Mouse (Mus musculus): ENCODE results near the gene Zfhx3. TPM values are rescaled to one million over a fixed set of nuclear protein-coding genes. Genes with fewer than 3 reads are reported as not detected.

The Zfhx3 gene
- polyA plus RNA-seq, 1 experiment from 2014 or later = 38.7 TPM

GRCm38 (mm10) chr8:108692239-108692627 lies 749.8 kb downstream of the Zfhx3 start:
- WGBS = 1% methylated on average over 5 of the region's 5 CpGs
- peak; percentile 35 for ATAC-seq (ENCODE audit: low FRiP score, low read depth)
- no peak overlapping the region for H3K4me3 ChIP-seq
- no peaks in the 10 kb centered on the region for H3K9me3 ChIP-seq
- peaks cover 33% of the 10 kb centered on the region for H3K27me3 ChIP-seq (replicated peaks)
- peak overlapping the region; percentile 47; the same call in 1 of the 2 replicates for H3K9ac ChIP-seq
- H3K4me2 ChIP-seq (replicated peaks) = peak overlapping the region; percentile 59
- H3K27ac ChIP-seq = 0 out of 2 replicates have a peak overlapping the region, but pooled peaks have one; percentile 74
- peaks cover 46% of the 10 kb centered on the region for H3K4me1 ChIP-seq
- H3K36me3 ChIP-seq = no peaks in the 10 kb centered on the region

GRCm38 (mm10) chr8:108692669-108693665 lies 750.5 kb downstream of the Zfhx3 start:
- Histone ChIP-seq H3K4me3 (no peak overlapping the region), H3K27me3 (replicated peaks) (peaks cover 38% of the 10 kb centered on the region), H3K27ac (0 out of 2 replicates have a peak overlapping the region, but pooled peaks have one; percentile 74), H3K36me3 (no peaks in the 10 kb centered on the region), H3K9me3 (no peaks in the 10 kb centered on the region), H3K4me1 (peaks cover 53% of the 10 kb centered on the region), H3K4me2 (replicated peaks) (peak overlapping the region; percentile 59), H3K9ac (no peak overlapping the region)
- no peak for ATAC-seq (ENCODE audit: low FRiP score, low read depth)
- 68% methylated on average over 6 of the region's 6 CpGs for WGBS

GRCm38 (mm10) chr8:108693841-108694240 lies 751.4 kb downstream of the Zfhx3 start:
- Histone ChIP-seq H3K27ac (no peak overlapping the region), H3K4me1 (peaks cover 58% of the 10 kb centered on the region), H3K4me2 (replicated peaks) (no peak overlapping the region), H3K9me3 (no peaks in the 10 kb centered on the region), H3K36me3 (no peaks in the 10 kb centered on the region), H3K27me3 (replicated peaks) (peaks cover 38% of the 10 kb centered on the region), H3K9ac (no peak overlapping the region), H3K4me3 (no peak overlapping the region)
- no peak for ATAC-seq (ENCODE audit: low FRiP score, low read depth)
- WGBS = 62% methylated on average over 5 of the region's 5 CpGs

- Histone ChIP-seq H3K9ac (no peak overlapping the region), H3K4me1 (peaks cover 65% of the 10 kb centered on the region), H3K27me3 (replicated peaks) (peaks cover 44% of the 10 kb centered on the region), H3K4me2 (replicated peaks) (no peak overlapping the region), H3K36me3 (no peaks in the 10 kb centered on the region), H3K27ac (no peak overlapping the region), H3K9me3 (no peaks in the 10 kb centered on the region), H3K4me3 (no peak overlapping the region)
- 32% methylated on average over 6 of the region's 6 CpGs for WGBS
- ATAC-seq (ENCODE audit: low FRiP score, low read depth) = no peak
Observed at GRCm38 (mm10) chr8:108694516-108694915, 752.1 kb downstream of the Zfhx3 start.

DNA sequence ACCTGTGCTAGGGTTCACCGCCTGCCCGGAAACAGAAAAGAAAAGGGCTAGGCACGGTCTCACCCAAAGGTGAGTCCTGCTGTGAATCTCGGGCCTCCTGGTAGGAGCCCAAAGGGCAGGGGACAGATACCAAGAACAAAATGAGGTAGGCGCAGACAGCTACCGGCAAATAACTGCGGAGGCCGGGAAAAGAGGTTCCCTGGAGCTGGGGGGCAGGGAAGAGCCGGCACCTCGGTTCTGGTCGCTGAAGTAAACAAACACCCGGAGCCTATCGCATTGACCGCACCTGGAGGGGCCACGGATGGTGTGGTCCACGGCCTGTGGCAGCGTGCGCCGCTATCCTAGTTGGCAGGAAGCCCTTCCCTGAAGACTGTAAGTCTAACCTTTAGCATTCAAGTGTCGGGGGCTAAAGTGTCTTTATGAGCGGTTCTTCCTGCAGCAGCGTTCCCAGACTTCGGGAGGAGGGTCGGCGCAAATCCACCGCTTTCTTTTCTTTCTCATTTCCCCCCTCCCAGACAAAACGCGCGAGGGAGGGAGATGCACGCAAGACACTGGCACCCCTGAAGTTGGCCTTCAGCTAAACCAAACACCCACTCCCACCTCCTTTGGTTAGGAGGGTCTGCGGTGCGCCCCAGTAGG lies 752.9 kb downstream of the Zfhx3 start:
- H3K9ac ChIP-seq = peak overlapping the region; percentile 18; the same call in 1 of the 2 replicates
- H3K4me1 ChIP-seq = peaks cover 73% of the 10 kb centered on the region
- 4% methylated on average over 32 of the region's 32 CpGs for WGBS
- peak overlapping the region; percentile 18 for H3K4me3 ChIP-seq
- peaks cover 45% of the 10 kb centered on the region for H3K27me3 ChIP-seq (replicated peaks)
- no peaks in the 10 kb centered on the region for H3K36me3 ChIP-seq
- no peak for ATAC-seq (ENCODE audit: low FRiP score, low read depth)
- H3K9me3 ChIP-seq = no peaks in the 10 kb centered on the region
- H3K4me2 ChIP-seq (replicated peaks) = peak overlapping the region; percentile 58
- no peak overlapping the region for H3K27ac ChIP-seq

GRCm38 (mm10) chr8:108695938-108696630 lies 753.6 kb downstream of the Zfhx3 start:
- Histone ChIP-seq H3K9ac (peak overlapping the region; percentile 18; the same call in 1 of the 2 replicates), H3K4me2 (replicated peaks) (peak overlapping the region; percentile 58), H3K4me3 (peak overlapping the region; percentile 18), H3K27ac (peak overlapping the region; percentile 1), H3K27me3 (replicated peaks) (peaks cover 45% of the 10 kb centered on the region), H3K9me3 (no peaks in the 10 kb centered on the region), H3K36me3 (no peaks in the 10 kb centered on the region), H3K4me1 (peaks cover 68% of the 10 kb centered on the region)
- no peak for ATAC-seq (ENCODE audit: low FRiP score, low read depth)
- WGBS = under 1% methylated on average over 31 of the region's 31 CpGs

- H3K27ac ChIP-seq = peak overlapping the region; percentile 1; the same call in 1 of the 2 replicates
- peak overlapping the region; percentile 58 for H3K4me2 ChIP-seq (replicated peaks)
- no peaks in the 10 kb centered on the region for H3K36me3 ChIP-seq
- 2% methylated on average over 27 of the region's 27 CpGs for WGBS
- no peak for ATAC-seq (ENCODE audit: low FRiP score, low read depth)
- H3K9me3 ChIP-seq = no peaks in the 10 kb centered on the region
- H3K4me3 ChIP-seq = no peak overlapping the region
- peak overlapping the region; percentile 18; the same call in 1 of the 2 replicates for H3K9ac ChIP-seq
- peaks cover 61% of the 10 kb centered on the region for H3K4me1 ChIP-seq
- H3K27me3 ChIP-seq (replicated peaks) = peaks cover 45% of the 10 kb centered on the region
Observed at GRCm38 (mm10) chr8:108696631-108697410, 754.4 kb downstream of the Zfhx3 start.

- H3K9me3 ChIP-seq = no peaks in the 10 kb centered on the region
- 0 out of 2 replicates have a peak overlapping the region, but pooled peaks have one; percentile 17 for H3K9ac ChIP-seq
- H3K4me2 ChIP-seq (replicated peaks) = peak overlapping the region; percentile 22
- under 1% methylated on average over 13 of the region's 13 CpGs for WGBS
- ATAC-seq (ENCODE audit: low FRiP score, low read depth) = no peak
- no peaks in the 10 kb centered on the region for H3K36me3 ChIP-seq
- H3K27ac ChIP-seq = peak overlapping the region; percentile 26; the same call in 1 of the 2 replicates
- H3K4me3 ChIP-seq = peak overlapping the region; percentile 13; the same call in 1 of the 2 replicates
- H3K27me3 ChIP-seq (replicated peaks) = peaks cover 45% of the 10 kb centered on the region
- peaks cover 56% of the 10 kb centered on the region for H3K4me1 ChIP-seq
Observed at GRCm38 (mm10) chr8:108697589-108697988, 755.1 kb downstream of the Zfhx3 start.

DNA sequence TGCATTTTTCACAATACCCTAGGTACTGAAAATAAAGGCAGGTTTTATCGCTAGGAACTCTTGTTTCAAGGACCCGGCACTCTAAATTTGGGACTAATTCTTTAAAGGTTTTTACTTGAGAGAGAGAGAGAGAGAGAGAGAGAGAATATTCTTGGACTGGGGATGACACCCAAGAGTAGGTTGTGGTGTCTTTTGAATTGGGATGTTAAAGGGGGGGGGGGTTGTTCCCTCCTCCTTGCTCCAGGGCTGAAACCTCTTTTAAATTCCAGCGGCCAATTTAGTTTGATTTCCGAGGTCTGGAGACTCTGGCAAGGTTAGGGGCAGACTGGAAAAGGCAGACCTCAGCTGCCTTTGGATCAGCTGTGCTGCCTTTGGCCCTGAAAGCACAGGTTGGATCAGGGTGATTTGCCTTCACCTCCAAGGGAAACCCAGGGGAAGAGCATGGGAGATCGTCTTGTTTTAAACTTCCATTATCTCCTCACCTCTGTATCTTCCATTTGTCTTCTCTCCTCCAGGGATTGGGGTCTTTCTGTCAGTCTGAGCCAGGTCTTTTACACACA lies 755.7 kb downstream of the Zfhx3 start:
- Histone ChIP-seq H3K9ac (no peak overlapping the region), H3K4me3 (no peak overlapping the region), H3K4me2 (replicated peaks) (peak overlapping the region; percentile 22), H3K27ac (no peak overlapping the region), H3K36me3 (no peaks in the 10 kb centered on the region), H3K9me3 (no peaks in the 10 kb centered on the region), H3K27me3 (replicated peaks) (peaks cover 45% of the 10 kb centered on the region), H3K4me1 (peaks cover 56% of the 10 kb centered on the region)
- ATAC-seq (ENCODE audit: low FRiP score, low read depth) = no peak
- 3% methylated on average over 5 of the region's 5 CpGs for WGBS

DNA sequence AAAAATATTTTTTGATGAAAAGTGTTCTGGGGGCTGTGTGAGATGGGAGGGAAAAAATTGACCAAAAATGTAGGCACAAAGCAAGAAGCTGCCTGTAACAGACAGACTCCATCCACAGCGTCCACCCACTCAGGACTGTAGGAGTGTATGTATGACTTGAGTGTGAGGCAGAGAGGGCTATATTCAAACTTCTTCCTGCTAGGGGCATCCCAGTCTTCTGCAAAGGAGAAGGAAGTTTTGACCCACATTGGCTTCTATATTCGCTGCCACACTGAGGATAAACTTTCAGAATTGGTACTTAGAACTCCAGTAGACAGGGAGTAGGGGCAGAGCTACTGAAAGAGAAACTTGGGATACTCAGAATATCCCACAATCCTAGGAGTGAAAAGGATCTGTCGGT lies 756.6 kb downstream of the Zfhx3 start:
- Histone ChIP-seq H3K9ac (0 out of 2 replicates have a peak overlapping the region, but pooled peaks have one; percentile 36), H3K36me3 (no peaks in the 10 kb centered on the region), H3K4me3 (no peak overlapping the region), H3K9me3 (no peaks in the 10 kb centered on the region), H3K27ac (no peak overlapping the region), H3K4me1 (peaks cover 54% of the 10 kb centered on the region), H3K4me2 (replicated peaks) (peak overlapping the region; percentile 54), H3K27me3 (replicated peaks) (peaks cover 41% of the 10 kb centered on the region)
- ATAC-seq (ENCODE audit: low FRiP score, low read depth) = no peak
- 9% methylated on average over 3 of the region's 3 CpGs for whole genome bisulfite sequencing

All from neural tube, embryonic 12.5 days (tissue).